Mouse (Mus musculus) kidney, adult 2 months (tissue): Measurements from ENCODE around the gene Bpifb9b.

Experiments used
- CTCF ChIP-seq: fragments of 200-500 bp; conservative IDR thresholded peaks from 2 replicates; pipeline ENCODE4 v1.5.1; 2011; ENCODE audit warnings: low read depth, mild to moderate bottlenecking, control low read depth, low read length, moderate library complexity, mixed read lengths; ENCODE audit not compliant: insufficient read depth, insufficient read length
- POLR2A ChIP-seq: fragments of 200-500 bp; IDR thresholded peaks from one replicate; pipeline ENCODE4 v1.6.1; 2011; ENCODE audit warnings: low read depth, low read length, control low read depth

- TF ChIP-seq CTCF = no peak
- no peak for TF ChIP-seq POLR2A
Observed at GRCm38 (mm10) chr2:154338161-154338560, 31.1 kb downstream of the Bpifb9b start.
